Mouse (Mus musculus): Measurements from ENCODE around the gene Hfe.

Hfe gene

GRCm38 (mm10) chr13:23710374-23711089, at the start of gene Hfe:
TSS of gene Hfe (minus strand) at chr13:23710854.
- peak; percentile 42 for DNase-seq

DNA sequence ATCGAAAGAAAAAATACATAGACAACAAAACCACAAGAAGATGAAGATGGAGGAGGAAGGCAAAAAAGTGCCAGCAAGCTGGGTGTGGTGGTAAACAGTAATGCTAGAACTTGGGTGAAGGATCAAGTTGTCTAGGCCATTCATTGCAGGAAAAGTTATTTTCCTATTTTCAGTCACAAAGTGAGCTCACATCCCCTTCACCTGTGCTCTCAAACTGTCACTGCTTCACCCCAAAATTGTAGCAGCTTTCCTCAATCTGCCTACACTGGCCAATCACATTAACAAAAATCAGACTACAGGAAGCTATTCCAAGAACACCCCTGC, 49.2 kb upstream of the Hfe start:
- DNase-seq: no peak

DNA sequence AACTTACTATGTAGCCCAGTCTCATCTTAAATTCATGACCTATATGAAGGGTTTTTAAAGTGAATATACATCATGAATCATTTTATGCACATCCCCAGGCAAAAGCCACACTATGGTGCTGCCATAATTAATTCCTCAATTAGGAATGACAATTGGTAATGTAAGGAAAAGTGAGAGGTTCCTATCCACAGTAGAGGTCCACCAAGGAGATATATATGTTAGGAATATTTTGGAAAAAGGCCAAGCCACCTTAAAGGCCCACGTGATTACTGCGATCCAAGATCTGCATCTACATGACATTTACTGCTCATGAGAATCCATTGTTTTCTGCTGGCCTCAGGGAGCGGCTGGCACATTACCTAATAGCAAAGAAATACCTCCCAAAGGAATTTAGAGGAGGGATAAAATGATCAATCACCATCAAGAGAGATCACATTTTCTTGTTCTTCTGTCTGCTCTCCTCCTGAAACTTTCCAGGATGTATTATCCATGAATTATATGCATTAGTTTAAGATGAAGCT, 48.7 kb upstream of the Hfe start:
- no peak for DNase-seq

GRCm38 (mm10) chr13:23757921-23758320, 47.3 kb upstream of the Hfe start:
- no peak for DNase-seq

DNA sequence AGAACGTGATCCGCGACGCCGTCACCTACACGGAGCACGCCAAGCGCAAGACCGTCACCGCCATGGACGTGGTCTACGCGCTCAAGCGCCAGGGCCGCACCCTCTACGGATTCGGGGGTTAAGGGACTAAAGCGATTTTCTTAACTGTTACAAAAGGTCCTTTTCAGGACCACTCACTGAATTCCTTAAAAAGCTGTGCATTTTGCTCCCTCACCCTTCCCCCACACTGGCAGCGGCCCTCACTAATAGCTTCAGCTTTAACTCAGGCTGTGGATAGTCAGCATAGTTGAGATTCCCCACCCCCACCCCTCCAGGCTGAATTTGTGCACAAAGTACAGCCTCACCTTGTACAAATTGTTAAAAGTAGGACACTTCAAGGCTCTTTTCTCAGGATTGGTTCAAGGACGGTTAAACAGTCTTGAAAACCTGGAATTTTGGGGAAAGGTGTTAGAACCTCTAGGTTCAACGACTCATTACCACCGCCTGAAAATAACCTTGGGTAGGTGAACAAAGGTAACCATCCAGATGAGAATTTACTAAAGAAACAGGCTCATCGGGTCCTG, 46.6 kb upstream of the Hfe start:
- DNase-seq: peak; percentile 80

GRCm38 (mm10) chr13:23756790-23757189, 46.1 kb upstream of the Hfe start, which contains the start of gene Hist1h4b:
TSS of gene Hist1h4b (plus strand) at chr13:23757013.
- peak; percentile 92 for DNase-seq

- no peak for DNase-seq
Measured at GRCm38 (mm10) chr13:23755000-23755399, 44.3 kb upstream of the Hfe start.

- no peak for DNase-seq
Measured at GRCm38 (mm10) chr13:23753314-23754078, 42.8 kb upstream of the Hfe start.

DNA sequence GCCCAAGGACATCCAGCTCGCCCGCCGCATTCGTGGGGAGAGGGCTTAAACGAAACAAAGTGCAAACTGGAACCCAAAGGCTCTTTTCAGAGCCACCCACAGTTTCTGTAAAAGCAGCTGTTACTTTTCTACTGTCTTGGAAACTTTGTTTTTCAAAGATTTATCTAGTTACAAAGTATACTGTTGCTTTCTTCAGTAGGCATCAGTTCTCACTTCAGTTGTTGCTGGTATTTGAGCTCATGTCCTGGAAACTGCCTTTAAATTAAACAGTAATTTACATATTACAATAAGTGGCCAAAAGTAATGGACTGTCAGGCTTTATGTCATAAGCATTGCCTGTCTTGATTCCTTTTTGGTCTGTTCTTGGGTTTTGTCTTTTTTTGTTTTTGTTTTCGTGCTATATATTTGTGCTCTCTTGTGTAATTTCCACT, 42.1 kb upstream of the Hfe start:
- no peak for DNase-seq

GRCm38 (mm10) chr13:23752067-23752741, 41.5 kb upstream of the Hfe start, which contains the start of gene Hist1h3b:
TSS of gene Hist1h3b (plus strand) at chr13:23752267.
- peak; percentile 90 for DNase-seq

DNA sequence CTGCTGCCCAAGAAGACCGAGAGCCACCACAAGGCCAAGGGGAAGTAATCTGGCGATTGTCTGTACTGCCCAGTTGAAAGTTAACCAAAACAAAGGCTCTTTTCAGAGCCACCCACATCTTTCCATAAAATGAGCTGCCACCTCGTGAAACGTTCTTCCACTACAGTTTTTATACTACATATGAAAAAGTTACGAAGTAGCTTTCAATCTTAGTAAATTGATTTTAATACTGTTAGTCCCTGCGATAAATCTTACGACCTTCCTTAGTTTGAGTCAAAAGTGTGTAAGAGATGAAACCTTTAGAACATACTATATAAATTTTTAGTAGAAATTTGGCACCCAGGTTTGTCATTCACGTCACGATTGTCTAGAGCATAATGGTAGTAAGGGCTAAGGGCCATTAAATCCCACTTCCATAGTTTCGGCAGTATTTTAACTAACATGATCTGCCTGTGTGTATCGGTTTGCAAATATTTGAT, 40.9 kb upstream of the Hfe start:
- DNase-seq: no peak

DNA sequence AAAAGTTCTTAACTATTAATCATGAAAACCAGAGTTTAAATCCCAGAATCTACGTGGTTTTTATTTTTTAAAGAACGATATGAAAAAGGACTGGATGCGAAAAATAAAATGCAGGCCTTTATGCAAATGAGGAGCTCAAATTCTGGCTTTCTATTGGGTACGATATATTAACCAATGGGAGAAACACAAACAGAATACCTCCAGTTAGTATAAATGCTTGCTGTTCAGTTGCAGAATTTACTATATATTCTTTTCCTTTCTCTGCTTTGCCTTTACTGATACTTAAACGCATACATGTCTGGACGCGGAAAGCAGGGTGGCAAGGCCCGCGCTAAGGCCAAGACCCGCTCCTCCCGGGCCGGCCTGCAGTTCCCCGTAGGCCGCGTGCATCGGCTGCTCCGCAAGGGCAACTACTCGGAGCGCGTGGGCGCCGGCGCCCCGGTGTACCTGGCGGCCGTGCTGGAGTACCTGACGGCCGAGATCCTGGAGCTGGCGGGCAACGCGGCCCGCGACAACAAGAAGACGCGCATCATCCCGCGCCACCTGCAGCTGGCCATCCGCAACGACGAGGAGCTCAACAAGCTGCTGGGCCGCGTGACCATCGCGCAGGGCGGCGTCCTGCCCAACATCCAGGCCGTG, 40.3 kb upstream of the Hfe start, which contains the start of gene Hist1h2ab:
Hist1h2ab (plus strand) TSS at position 288 of the 639 bp plus-strand sequence.
- peak; percentile 92 for DNase-seq

GRCm38 (mm10) chr13:23749563-23750121, 39.0 kb upstream of the Hfe start:
- DNase-seq: no peak

GRCm38 (mm10) chr13:23747892-23748288, 37.2 kb upstream of the Hfe start:
- peak; percentile 83 for DNase-seq

DNA sequence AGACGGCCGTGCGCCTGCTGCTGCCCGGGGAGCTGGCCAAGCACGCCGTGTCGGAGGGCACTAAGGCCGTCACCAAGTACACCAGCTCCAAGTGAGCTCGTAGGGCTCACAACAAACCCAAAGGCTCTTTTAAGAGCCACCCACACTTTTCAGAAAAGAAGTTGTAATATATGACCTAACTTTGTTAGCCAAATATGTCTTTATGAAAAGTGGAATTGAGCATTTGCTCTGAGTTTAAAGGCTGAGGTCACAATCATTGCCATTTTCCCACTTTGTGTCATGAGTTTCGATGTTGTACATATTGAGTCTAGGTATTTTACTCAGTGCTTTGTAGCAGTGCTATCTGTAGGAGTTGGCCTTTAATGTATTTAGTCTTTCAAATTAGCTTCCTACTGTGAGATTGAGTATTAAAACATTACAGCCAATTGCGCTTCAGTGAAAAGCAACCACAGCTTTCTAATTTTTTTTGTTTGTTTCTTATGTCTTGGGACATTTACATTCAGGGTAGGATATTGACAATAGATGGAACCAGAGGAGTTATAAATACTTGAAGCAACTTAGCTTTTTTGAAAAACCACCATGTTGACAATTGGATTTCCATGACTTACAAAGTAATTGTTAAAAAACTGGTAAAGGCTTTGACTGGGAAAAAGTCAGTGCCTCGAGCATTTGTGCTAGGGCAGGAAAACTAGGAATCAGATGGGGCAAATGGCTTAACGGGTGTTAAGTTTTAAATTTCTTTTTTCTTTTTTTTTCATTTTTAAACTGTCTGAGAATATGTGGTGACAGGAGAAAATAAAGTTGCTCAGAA, 36.6 kb upstream of the Hfe start:
- peak; percentile 61 for DNase-seq

DNA sequence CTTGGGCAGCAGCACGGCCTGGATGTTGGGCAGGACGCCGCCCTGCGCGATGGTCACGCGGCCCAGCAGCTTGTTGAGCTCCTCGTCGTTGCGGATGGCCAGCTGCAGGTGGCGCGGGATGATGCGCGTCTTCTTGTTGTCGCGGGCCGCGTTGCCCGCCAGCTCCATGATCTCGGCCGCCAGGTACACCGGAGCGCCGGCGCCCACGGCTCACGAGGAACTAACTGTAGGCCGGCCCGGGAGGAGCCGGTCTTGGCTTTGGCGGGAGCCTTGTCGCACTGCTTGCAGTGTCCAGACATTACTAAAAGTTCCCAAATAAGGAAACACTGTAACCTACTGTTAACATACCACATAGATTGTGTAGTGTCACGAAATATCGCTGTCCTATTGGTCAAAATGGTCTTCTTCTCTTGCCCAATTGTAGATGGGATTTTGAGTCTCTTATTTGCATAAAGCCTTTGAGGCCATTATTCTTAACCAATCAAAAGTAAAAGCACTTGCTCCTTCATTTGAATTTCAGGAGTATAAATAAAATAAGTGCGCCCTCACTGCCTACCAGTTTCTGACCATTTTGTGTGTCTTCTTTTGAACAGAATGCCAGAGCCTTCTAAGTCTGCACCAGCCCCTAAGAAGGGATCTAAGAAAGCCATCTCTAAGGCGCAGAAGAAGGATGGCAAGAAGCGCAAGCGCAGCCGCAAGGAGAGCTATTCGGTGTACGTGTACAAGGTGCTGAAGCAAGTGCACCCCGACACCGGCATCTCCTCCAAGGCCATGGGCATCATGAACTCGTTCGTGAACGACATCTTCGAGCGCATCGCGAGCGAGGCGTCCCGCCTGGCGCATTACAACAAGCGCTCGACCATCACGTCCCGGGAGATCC, 35.8 kb upstream of the Hfe start, which contains the start of gene Hist1h2bb:
Hist1h2bb (plus strand) TSS at position 534 of the 880 bp plus-strand sequence.
- peak; percentile 84 for DNase-seq

- peak; percentile 87 for DNase-seq
Measured at GRCm38 (mm10) chr13:23745381-23746161, 34.9 kb upstream of the Hfe start, which contains the start of gene Hist1h3c. TSS of gene Hist1h3c (minus strand) at chr13:23745602.

DNA sequence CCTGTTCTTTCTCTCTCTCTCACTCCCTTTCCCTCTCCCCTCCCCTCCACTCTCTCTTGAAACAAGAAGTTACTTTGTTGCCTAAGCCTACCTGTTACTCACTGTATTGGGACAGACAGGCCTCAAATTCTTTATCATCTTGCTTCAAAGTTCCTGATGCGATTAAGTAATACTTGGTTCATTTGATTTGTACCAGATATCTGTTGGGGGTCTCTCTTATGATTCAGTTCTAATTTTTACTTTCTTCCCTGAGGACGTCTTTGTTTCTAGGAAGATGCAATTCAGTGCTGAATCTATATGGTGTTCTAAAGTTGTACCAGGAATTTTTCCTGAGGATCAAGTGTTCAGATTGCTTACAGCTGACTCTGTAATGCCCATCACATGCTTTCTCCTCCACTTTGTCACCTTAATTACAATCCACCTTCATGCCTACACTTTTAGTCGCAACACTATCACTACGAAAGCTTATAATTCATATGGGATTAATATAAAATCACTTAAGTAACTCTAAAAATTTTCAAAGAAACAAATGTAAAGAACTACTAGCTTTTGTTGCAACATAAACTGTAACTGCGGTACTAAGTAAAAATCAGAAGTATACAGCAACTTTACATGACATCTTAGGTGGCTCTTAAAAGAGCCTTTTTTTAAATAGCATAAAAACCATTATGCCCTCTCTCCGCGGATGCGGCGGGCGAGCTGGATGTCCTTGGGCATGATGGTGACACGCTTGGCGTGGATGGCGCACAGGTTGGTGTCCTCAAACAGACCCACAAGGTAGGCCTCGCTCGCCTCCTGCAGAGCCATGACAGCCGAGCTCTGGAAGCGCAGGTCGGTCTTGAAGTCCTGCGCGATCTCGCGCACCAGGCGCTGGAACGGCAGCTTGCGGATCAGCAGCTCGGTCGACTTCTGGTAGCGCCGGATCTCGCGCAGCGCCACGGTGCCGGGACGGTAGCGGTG, 34.0 kb upstream of the Hfe start:
- DNase-seq: peak; percentile 53

Data from liver (tissue).